In the genomic region with DNA sequence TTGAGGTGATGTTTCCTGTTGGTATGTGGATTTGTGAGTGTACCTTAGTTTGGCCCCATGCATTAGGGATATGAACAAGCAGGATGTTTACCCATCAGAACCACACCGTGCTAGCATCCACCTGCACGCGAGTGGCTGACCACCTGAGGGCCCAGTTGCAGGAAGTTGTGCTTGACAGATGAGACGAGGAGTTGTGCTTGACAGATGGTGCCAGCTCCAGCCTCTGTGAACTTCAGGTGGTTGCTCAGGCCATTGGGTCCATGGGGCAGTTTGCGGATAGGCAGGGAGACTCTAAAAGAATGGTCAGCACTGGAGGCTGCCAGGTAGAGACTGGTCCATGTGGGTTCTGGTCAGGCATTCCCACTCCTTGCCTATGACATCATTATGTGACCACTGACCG, we compare ENCODE assay signal across 19 mouse cellular contexts. TPM values are rescaled to one million over a fixed set of nuclear protein-coding genes. Genes with fewer than 3 reads are reported as not detected.
A peak's percentile ranks its signal among the peaks of the same experiment; 100 is the strongest.
DNase-seq lines count a peak whose midpoint lies in the region; ATAC-seq and TF ChIP-seq lines count a peak whose summit lies in the region.
"Had no signal": no experiment of that assay in that cellular context is flagged by ENCODE, and none has a peak within 500 bp of the region (broad histone marks: within the 10 kb centered on the region; RNA-seq: fewer than 3 reads in every experiment).

No protein-coding gene starts in this region.

- no peaks in the 10 kb centered on the region for H3K9me3 ChIP-seq in forebrain, embryonic 10.5 days
- H3K9me3 ChIP-seq in forebrain, embryonic 16.5 days (ENCODE audit: control insufficient read depth, low read length), result no peaks in the 10 kb centered on the region
- no peaks in the 10 kb centered on the region for H3K9me3 ChIP-seq in intestine, embryonic 15.5 days
- H3K9me3 ChIP-seq in intestine, postnatal 0 days (ENCODE audit: control insufficient read depth), result no peaks in the 10 kb centered on the region
- H3K9me3 ChIP-seq in ES-Bruce4 (replicated peaks; ENCODE audit: control insufficient read depth, insufficient read depth, low read length, poor library complexity, severe bottlenecking), result no peaks in the 10 kb centered on the region
- H3K9me3 ChIP-seq in limb, embryonic 10.5 days (replicated peaks), result no peaks in the 10 kb centered on the region
- H3K9me3 ChIP-seq in hindbrain, embryonic 11.5 days (ENCODE audit: control insufficient read depth, low read length), result no peaks in the 10 kb centered on the region
- H3K9me3 ChIP-seq: hindbrain, embryonic 10.5 days; stomach, embryonic 15.5 days had no signal

- H3K4me2 ChIP-seq in forebrain, embryonic 16.5 days (ENCODE audit: low read length), result no peak overlapping the region
- H3K4me2 ChIP-seq in intestine, embryonic 15.5 days (replicated peaks), result peak overlapping the region; percentile 33
- H3K4me2 ChIP-seq in intestine, postnatal 0 days (replicated peaks; ENCODE audit: low read depth), result no peak overlapping the region
- H3K4me2 ChIP-seq in hindbrain, embryonic 11.5 days (replicated peaks; ENCODE audit: low read depth, low read length), result no peak overlapping the region
- H3K4me2 ChIP-seq: stomach, embryonic 15.5 days had no signal

- peaks cover 32% of the 10 kb centered on the region for H3K4me1 ChIP-seq in forebrain, embryonic 10.5 days
- no peaks in the 10 kb centered on the region for H3K4me1 ChIP-seq in forebrain, embryonic 16.5 days (replicated peaks; ENCODE audit: control insufficient read depth, insufficient read depth, low read length)
- H3K4me1 ChIP-seq in intestine, embryonic 15.5 days (replicated peaks), result peaks cover 16% of the 10 kb centered on the region
- peaks cover 2% of the 10 kb centered on the region; the same call in 1 of the 2 replicates for H3K4me1 ChIP-seq in intestine, postnatal 0 days (replicated peaks; ENCODE audit: control insufficient read depth, insufficient read depth, low read length)
- no peaks in the 10 kb centered on the region for H3K4me1 ChIP-seq in ES-Bruce4 (ENCODE audit: control insufficient read depth, insufficient read depth, low read length)
- H3K4me1 ChIP-seq in limb, embryonic 10.5 days, result peaks cover 40% of the 10 kb centered on the region
- peaks cover 4% of the 10 kb centered on the region; the same call in 1 of the 2 replicates for H3K4me1 ChIP-seq in hindbrain, embryonic 11.5 days (replicated peaks; ENCODE audit: control insufficient read depth, insufficient read depth, low read length)

- no peak for TF ChIP-seq POLR2A in ES-Bruce4 (IDR thresholded peaks at IDR 0.05; ENCODE audit: insufficient read depth, low read length)

- H3K27ac ChIP-seq in forebrain, embryonic 10.5 days, result peak overlapping the region; percentile 54; the same call in 1 of the 2 replicates
- H3K27ac ChIP-seq in forebrain, embryonic 16.5 days (ENCODE audit: low read length), result no peak overlapping the region
- H3K27ac ChIP-seq in intestine, embryonic 15.5 days, result 0 out of 2 replicates have a peak overlapping the region, but pooled peaks have one; percentile 17
- no peak overlapping the region for H3K27ac ChIP-seq in intestine, postnatal 0 days (ENCODE audit: low read depth, low read length)
- H3K27ac ChIP-seq in ES-Bruce4 (ENCODE audit: insufficient read depth, low read length), result no peak overlapping the region
- 0 out of 2 replicates have a peak overlapping the region, but pooled peaks have one; percentile 58 for H3K27ac ChIP-seq in limb, embryonic 10.5 days
- H3K27ac ChIP-seq in hindbrain, embryonic 11.5 days (ENCODE audit: low read depth, low read length), result no peak overlapping the region
- H3K27ac ChIP-seq: kidney, postnatal 0 days; stomach, embryonic 15.5 days had no signal

- H3K9ac ChIP-seq in forebrain, embryonic 16.5 days (replicated peaks; ENCODE audit: low read depth, low read length), result no peak overlapping the region
- no peak overlapping the region for H3K9ac ChIP-seq in intestine, embryonic 15.5 days
- no peak overlapping the region for H3K9ac ChIP-seq in intestine, postnatal 0 days (ENCODE audit: low read depth, low read length)
- H3K9ac ChIP-seq in ES-Bruce4 (ENCODE audit: low read depth, poor library complexity, severe bottlenecking), result peak overlapping the region; percentile 5; the same call in 1 of the 2 replicates
- no peak overlapping the region for H3K9ac ChIP-seq in hindbrain, embryonic 11.5 days (ENCODE audit: low read depth, low read length)
- H3K9ac ChIP-seq: stomach, embryonic 15.5 days had no signal

- H3K27me3 ChIP-seq in forebrain, embryonic 10.5 days (ENCODE audit: poor library complexity, severe bottlenecking), result no peaks in the 10 kb centered on the region
- no peaks in the 10 kb centered on the region for H3K27me3 ChIP-seq in forebrain, embryonic 16.5 days (replicated peaks; ENCODE audit: control insufficient read depth, insufficient read depth, low read length)
- no peaks in the 10 kb centered on the region for H3K27me3 ChIP-seq in intestine, embryonic 15.5 days (replicated peaks)
- no peaks in the 10 kb centered on the region for H3K27me3 ChIP-seq in intestine, postnatal 0 days (replicated peaks; ENCODE audit: control insufficient read depth, insufficient read depth, low read length)
- H3K27me3 ChIP-seq in ES-Bruce4 (ENCODE audit: control insufficient read depth, insufficient read depth, low read length, poor library complexity, severe bottlenecking), result no peaks in the 10 kb centered on the region
- no peaks in the 10 kb centered on the region for H3K27me3 ChIP-seq in limb, embryonic 10.5 days (ENCODE audit: low read depth, poor library complexity, severe bottlenecking)
- no peaks in the 10 kb centered on the region for H3K27me3 ChIP-seq in hindbrain, embryonic 11.5 days (ENCODE audit: control insufficient read depth, insufficient read depth, low read length)
- H3K27me3 ChIP-seq: stomach, embryonic 15.5 days had no signal

- TF ChIP-seq CTCF in intestine, postnatal 0 days (IDR thresholded peaks at IDR 0.05; ENCODE audit: low read depth), result no peak
- TF ChIP-seq CTCF in ES-Bruce4 (IDR thresholded peaks at IDR 0.05; ENCODE audit: low read depth, low read length), result no peak

- no peak for DNase-seq in forebrain, embryonic 10.5 days (ENCODE audit: extremely low spot score, low spot score)
- DNase-seq in limb, embryonic 10.5 days (ENCODE audit: low spot score), result no peak
- DNase-seq in right cerebral cortex, postnatal 10 days (ENCODE audit: low spot score in 2 of 2), result no peak
- DNase-seq in hindbrain, embryonic 11.5 days (ENCODE audit: low spot score), result no peak
- DNase-seq: adrenal gland, postnatal 36 days; cerebellum, postnatal 10 days; gastrocnemius, postnatal 10 days; lung, adult 18-20 months; right cerebral cortex, postnatal 14 days; thymus, postnatal 36 days had no signal

- ATAC-seq in forebrain, embryonic 16.5 days, result no peak
- no peak for ATAC-seq in intestine, embryonic 15.5 days
- ATAC-seq in intestine, postnatal 0 days, result no peak
- no peak for ATAC-seq in hindbrain, embryonic 11.5 days (ENCODE audit: low FRiP score)
- ATAC-seq: inflammation-experienced regulatory T-cells, adult 6 months; midbrain, embryonic 16.5 days had no signal

- 74% methylated on average over 6 of the region's 6 CpGs for WGBS in forebrain, embryonic 10.5 days
- WGBS in forebrain, embryonic 16.5 days, result 82% methylated on average over 6 of the region's 6 CpGs
- WGBS in intestine, embryonic 15.5 days, result 63% methylated on average over 6 of the region's 6 CpGs
- 64% methylated on average over 6 of the region's 6 CpGs for WGBS in intestine, postnatal 0 days
- 73% methylated on average over 6 of the region's 6 CpGs for WGBS in limb, embryonic 10.5 days
- 76% methylated on average over 6 of the region's 6 CpGs for WGBS in hindbrain, embryonic 11.5 days

- no peaks in the 10 kb centered on the region for H3K36me3 ChIP-seq in forebrain, embryonic 10.5 days (replicated peaks)
- H3K36me3 ChIP-seq in forebrain, embryonic 16.5 days (ENCODE audit: control insufficient read depth, insufficient read depth), result no peaks in the 10 kb centered on the region
- no peaks in the 10 kb centered on the region for H3K36me3 ChIP-seq in intestine, embryonic 15.5 days
- H3K36me3 ChIP-seq in intestine, postnatal 0 days (ENCODE audit: control insufficient read depth, insufficient read depth), result peaks cover 22% of the 10 kb centered on the region; the same call in 1 of the 2 replicates
- no peaks in the 10 kb centered on the region for H3K36me3 ChIP-seq in ES-Bruce4 (ENCODE audit: control insufficient read depth, insufficient read depth, low read length, poor library complexity, severe bottlenecking)
- 0 out of 2 replicates have a peak, but pooled peaks cover 3% of the 10 kb centered on the region for H3K36me3 ChIP-seq in limb, embryonic 10.5 days
- no peaks in the 10 kb centered on the region for H3K36me3 ChIP-seq in hindbrain, embryonic 11.5 days (ENCODE audit: control insufficient read depth, insufficient read depth, low read length)
- H3K36me3 ChIP-seq: stomach, embryonic 15.5 days had no signal

- TF ChIP-seq EP300 in ES-Bruce4 (IDR thresholded peaks at IDR 0.05; ENCODE audit: insufficient read depth, low read depth, low read length), result no peak

- no peak overlapping the region for H3K4me3 ChIP-seq in forebrain, embryonic 10.5 days
- H3K4me3 ChIP-seq in forebrain, embryonic 16.5 days (replicated peaks; ENCODE audit: low read length), result no peak overlapping the region
- H3K4me3 ChIP-seq in intestine, embryonic 15.5 days (replicated peaks), result no peak overlapping the region
- H3K4me3 ChIP-seq in intestine, postnatal 0 days (ENCODE audit: low read depth, low read length), result no peak overlapping the region
- H3K4me3 ChIP-seq in ES-Bruce4 (ENCODE audit: low read depth, low read length), result no peak overlapping the region
- H3K4me3 ChIP-seq in limb, embryonic 10.5 days, result peak overlapping the region; percentile 11; the same call in 1 of the 2 replicates
- H3K4me3 ChIP-seq in hindbrain, embryonic 11.5 days (ENCODE audit: low read depth, low read length), result no peak overlapping the region
- H3K4me3 ChIP-seq: stomach, embryonic 15.5 days had no signal

RNA-seq across cellular contexts. Expression of a gene that starts 26.4 kb away (rescaled TPM):
- 87.0 and 90.8 TPM in 2 replicates for polyA plus RNA-seq in forebrain, embryonic 10.5 days (2016; fragmentation: Nextera tagmentation; extraction: Ambion mirVana)
- polyA plus RNA-seq in forebrain, embryonic 16.5 days (2015; fragmentation: Nextera tagmentation; extraction: Ambion mirVana), result 125 and 137 TPM in 2 replicates
- 59.8 and 65.7 TPM in 2 replicates for polyA plus RNA-seq in intestine, embryonic 15.5 days (2015; fragmentation: Nextera tagmentation; extraction: Ambion mirVana)
- 33.8 and 34.0 TPM in 2 replicates for polyA plus RNA-seq in intestine, postnatal 0 days (2015; fragmentation: Nextera tagmentation; extraction: Ambion mirVana)
- 59.6 and 65.0 TPM in 2 replicates for polyA plus RNA-seq in ES-Bruce4 (2011; ENCODE audit: insufficient read depth, insufficient read length, low read depth, missing spikeins)
- 77.6 and 96.4 TPM in 2 replicates for polyA plus RNA-seq in limb, embryonic 10.5 days (2016; fragmentation: Nextera tagmentation; extraction: Ambion mirVana)
- 82.7 and 107 TPM in 2 replicates for polyA plus RNA-seq in hindbrain, embryonic 11.5 days (2014; fragmentation: Nextera tagmentation; extraction: Ambion mirVana)

Comparison
In these comparisons a context has a peak if more than half of its experiments do, and no peak if none do; other contexts are left out.
1. H3K27ac ChIP-seq: peak in forebrain, embryonic 10.5 days (single experiment), intestine, embryonic 15.5 days (single experiment) and limb, embryonic 10.5 days (single experiment); none in forebrain, embryonic 16.5 days (single experiment), intestine, postnatal 0 days (single experiment), ES-Bruce4 (single experiment) and hindbrain, embryonic 11.5 days (single experiment).